Mouse (Mus musculus) spleen, adult 2 months (tissue): Measurements from ENCODE around the gene Hspb7.

ENCODE experiments used
- CTCF ChIP-seq: fragments of 200-500 bp; IDR thresholded peaks from 2 replicates; pipeline ENCODE4 v1.5.1; 2011; ENCODE audit warnings: mild to moderate bottlenecking, inconsistent platforms; ENCODE audit not compliant: insufficient read depth, insufficient read length, insufficient replicate concordance; ENCODE audit errors: extremely low read depth
- POLR2A ChIP-seq: fragments of 200-500 bp; IDR thresholded peaks from 2 replicates; pipeline ENCODE4 v1.6.1; 2011; ENCODE audit warnings: low read depth, low read length, inconsistent platforms

GRCm38 (mm10) chr4:141397861-141398260 lies 22.7 kb upstream of the Hspb7 start:
- TF ChIP-seq CTCF (no peak), POLR2A (no peak)
